7 mouse cellular contexts compared by ENCODE assay signal in genomic region chr15:102167620-102168021, GRCm38 (mm10). TPM values are rescaled to one million over a fixed set of nuclear protein-coding genes. Genes with fewer than 3 reads are reported as not detected.
A peak's percentile ranks its signal among the peaks of the same experiment; 100 is the strongest.
DNase-seq lines count a peak whose midpoint lies in the region; ATAC-seq and TF ChIP-seq lines count a peak whose summit lies in the region.

No protein-coding gene starts in this region.

- intact Hi-C loops in left cerebral cortex, postnatal 4 days (cut with DNase I) = no loop called here

- ATAC-seq in liver, postnatal 0 days = 0 out of 2 replicates have a peak, but pooled peaks have one; percentile 35
- ATAC-seq in liver, embryonic 11.5 days (replicated peaks; ENCODE audit: low FRiP score) = no peak
- peak; percentile 55; the same call in 1 of the 2 replicates for ATAC-seq in stomach, embryonic 15.5 days (ENCODE audit: insufficient read depth, low FRiP score, low read depth)

- no peaks in the 10 kb centered on the region for H3K9me3 ChIP-seq in liver, postnatal 0 days (ENCODE audit: low read length)
- no peaks in the 10 kb centered on the region for H3K9me3 ChIP-seq in liver, embryonic 11.5 days (ENCODE audit: control insufficient read depth, low read length)
- H3K9me3 ChIP-seq in limb, embryonic 10.5 days (replicated peaks) = no peaks in the 10 kb centered on the region
- H3K9me3 ChIP-seq in stomach, embryonic 15.5 days = no peaks in the 10 kb centered on the region

- no peaks in the 10 kb centered on the region for H3K36me3 ChIP-seq in liver, postnatal 0 days (replicated peaks; ENCODE audit: insufficient read depth, low read length)
- no peaks in the 10 kb centered on the region for H3K36me3 ChIP-seq in liver, embryonic 11.5 days (ENCODE audit: control insufficient read depth, insufficient read depth, low read length)
- H3K36me3 ChIP-seq in limb, embryonic 10.5 days = no peaks in the 10 kb centered on the region
- no peaks in the 10 kb centered on the region for H3K36me3 ChIP-seq in stomach, embryonic 15.5 days

- H3K9ac ChIP-seq in liver, postnatal 0 days (replicated peaks) = no peak overlapping the region
- H3K9ac ChIP-seq in liver, embryonic 11.5 days (ENCODE audit: low read depth, low read length) = no peak overlapping the region
- H3K9ac ChIP-seq in stomach, embryonic 15.5 days = no peak overlapping the region

- no peaks in the 10 kb centered on the region for H3K27me3 ChIP-seq in liver, postnatal 0 days (ENCODE audit: insufficient read depth, low read length)
- no peaks in the 10 kb centered on the region for H3K27me3 ChIP-seq in liver, embryonic 11.5 days (replicated peaks; ENCODE audit: control insufficient read depth, insufficient read depth, low read length)
- no peaks in the 10 kb centered on the region for H3K27me3 ChIP-seq in limb, embryonic 10.5 days (ENCODE audit: low read depth, poor library complexity, severe bottlenecking)
- no peaks in the 10 kb centered on the region for H3K27me3 ChIP-seq in stomach, embryonic 15.5 days (replicated peaks)

- H3K4me2 ChIP-seq in liver, postnatal 0 days (ENCODE audit: low read depth, low read length) = no peak overlapping the region
- no peak overlapping the region for H3K4me2 ChIP-seq in liver, embryonic 11.5 days
- no peak overlapping the region for H3K4me2 ChIP-seq in stomach, embryonic 15.5 days

- H3K4me1 ChIP-seq in liver, postnatal 0 days (ENCODE audit: insufficient read depth) = no peaks in the 10 kb centered on the region
- H3K4me1 ChIP-seq in liver, embryonic 11.5 days (replicated peaks; ENCODE audit: control insufficient read depth, insufficient read depth, low read length) = no peaks in the 10 kb centered on the region
- peaks cover 36% of the 10 kb centered on the region for H3K4me1 ChIP-seq in limb, embryonic 10.5 days
- H3K4me1 ChIP-seq in stomach, embryonic 15.5 days = peaks cover 8% of the 10 kb centered on the region; the same call in 1 of the 2 replicates

- TF ChIP-seq CTCF in liver, postnatal 0 days (IDR thresholded peaks at IDR 0.05; ENCODE audit: low read depth) = no peak
- TF ChIP-seq CTCF in brain, embryonic 14.5 days (IDR thresholded peaks at IDR 0.05; ENCODE audit: borderline replicate concordance, extremely low read depth, insufficient read depth, insufficient read length) = no peak

- TF ChIP-seq POLR2A in brain, embryonic 14.5 days (IDR thresholded peaks at IDR 0.05; ENCODE audit: borderline replicate concordance, extremely low read depth, insufficient read depth, insufficient read length, poor library complexity, severe bottlenecking) = no peak

- H3K27ac ChIP-seq in liver, postnatal 0 days (ENCODE audit: low read depth) = no peak overlapping the region
- no peak overlapping the region for H3K27ac ChIP-seq in liver, embryonic 11.5 days (ENCODE audit: low read depth, low read length)
- H3K27ac ChIP-seq in limb, embryonic 10.5 days = peak overlapping the region; percentile 51
- peak overlapping the region; percentile 42; the same call in 1 of the 2 replicates for H3K27ac ChIP-seq in stomach, embryonic 15.5 days

- TF ChIP-seq EP300 in liver, postnatal 0 days (IDR thresholded peaks at IDR 0.05; ENCODE audit: low read depth) = no peak

- DNase-seq in liver, postnatal 0 days = no peak
- DNase-seq in liver, embryonic 11.5 days (ENCODE audit: low spot score) = no peak
- DNase-seq in brain, embryonic 14.5 days (ENCODE audit: low read depth) = peak; percentile 24
- no peak for DNase-seq in limb, embryonic 10.5 days (ENCODE audit: low spot score)
- no peak for DNase-seq in right cerebral cortex, adult 2 months (ENCODE audit: low spot score in 2 of 2)
- no peak for DNase-seq in left cerebral cortex, postnatal 4 days

- 57% methylated on average over 6 of the region's 6 CpGs for WGBS in liver, postnatal 0 days (ENCODE audit: insufficient replicate concordance)
- 53% methylated on average over 6 of the region's 6 CpGs for WGBS in liver, embryonic 11.5 days
- 42% methylated on average over 6 of the region's 6 CpGs for WGBS in limb, embryonic 10.5 days
- WGBS in stomach, embryonic 15.5 days = 28% methylated on average over 6 of the region's 6 CpGs

- no peak overlapping the region for H3K4me3 ChIP-seq in liver, postnatal 0 days (ENCODE audit: low read depth, low read length)
- no peak overlapping the region for H3K4me3 ChIP-seq in liver, embryonic 11.5 days (ENCODE audit: low read depth, low read length)
- H3K4me3 ChIP-seq in limb, embryonic 10.5 days = no peak overlapping the region
- no peak overlapping the region for H3K4me3 ChIP-seq in stomach, embryonic 15.5 days (replicated peaks)

RNA-seq across cellular contexts. Expression of gene Soat2, which starts 17.3 kb away (rescaled TPM):
- 10.9 and 13.6 TPM in 2 replicates for polyA plus RNA-seq in liver, postnatal 0 days (2015; fragmentation: Nextera tagmentation; extraction: Ambion mirVana)
- polyA plus RNA-seq in liver, embryonic 11.5 days (2014; fragmentation: Nextera tagmentation; extraction: Ambion mirVana) = 31.4 and 36.2 TPM in 2 replicates
- polyA plus RNA-seq in brain, embryonic 14.5 days (2012; rRNA removed) = 0.15 and 0.18 TPM in 2 replicates
- 0.06 and 0.24 TPM in 2 replicates for polyA plus RNA-seq in limb, embryonic 10.5 days (2016; fragmentation: Nextera tagmentation; extraction: Ambion mirVana)
- 5.9 and 6.2 TPM in 2 replicates for polyA plus RNA-seq in stomach, embryonic 15.5 days (2015; fragmentation: Nextera tagmentation; extraction: Ambion mirVana)
- total RNA-seq in left cerebral cortex, postnatal 4 days (2021) = not detected

RNA-seq across cellular contexts. Expression of gene Igfbp6, which starts 23.5 kb away (rescaled TPM):
- 4.8 and 5.9 TPM in 2 replicates for polyA plus RNA-seq in liver, postnatal 0 days (2015; fragmentation: Nextera tagmentation; extraction: Ambion mirVana)
- polyA plus RNA-seq in liver, embryonic 11.5 days (2014; fragmentation: Nextera tagmentation; extraction: Ambion mirVana) = 0.77 and 1.1 TPM in 2 replicates
- polyA plus RNA-seq in brain, embryonic 14.5 days (2012; rRNA removed) = 0.57 and 0.83 TPM in 2 replicates
- 0.23 and 0.46 TPM in 2 replicates for polyA plus RNA-seq in limb, embryonic 10.5 days (2016; fragmentation: Nextera tagmentation; extraction: Ambion mirVana)
- 13.2 and 18.2 TPM in 2 replicates for polyA plus RNA-seq in stomach, embryonic 15.5 days (2015; fragmentation: Nextera tagmentation; extraction: Ambion mirVana)
- 1 to 10 TPM; 1.6 to 2.0 TPM for total RNA-seq in left cerebral cortex, postnatal 4 days (2021)

RNA-seq across cellular contexts. Expression of gene Spryd3, which starts 31.6 kb away (rescaled TPM):
- 9.2 and 10.0 TPM in 2 replicates for polyA plus RNA-seq in liver, postnatal 0 days (2015; fragmentation: Nextera tagmentation; extraction: Ambion mirVana)
- 15.1 and 18.7 TPM in 2 replicates for polyA plus RNA-seq in liver, embryonic 11.5 days (2014; fragmentation: Nextera tagmentation; extraction: Ambion mirVana)
- polyA plus RNA-seq in brain, embryonic 14.5 days (2012; rRNA removed) = 63.8 and 64.6 TPM in 2 replicates
- 12.6 and 14.6 TPM in 2 replicates for polyA plus RNA-seq in limb, embryonic 10.5 days (2016; fragmentation: Nextera tagmentation; extraction: Ambion mirVana)
- 25.0 and 25.2 TPM in 2 replicates for polyA plus RNA-seq in stomach, embryonic 15.5 days (2015; fragmentation: Nextera tagmentation; extraction: Ambion mirVana)
- total RNA-seq in left cerebral cortex, postnatal 4 days (2021) = 100 to 1,000 TPM; 115 to 118 TPM

RNA-seq across cellular contexts. Expression of gene Zfp740, which starts 35.4 kb away (rescaled TPM):
- polyA plus RNA-seq in liver, postnatal 0 days (2015; fragmentation: Nextera tagmentation; extraction: Ambion mirVana) = 10.7 and 11.6 TPM in 2 replicates
- 38.1 and 38.3 TPM in 2 replicates for polyA plus RNA-seq in liver, embryonic 11.5 days (2014; fragmentation: Nextera tagmentation; extraction: Ambion mirVana)
- 91.1 and 96.5 TPM in 2 replicates for polyA plus RNA-seq in brain, embryonic 14.5 days (2012; rRNA removed)
- polyA plus RNA-seq in limb, embryonic 10.5 days (2016; fragmentation: Nextera tagmentation; extraction: Ambion mirVana) = 73.0 and 88.7 TPM in 2 replicates
- polyA plus RNA-seq in stomach, embryonic 15.5 days (2015; fragmentation: Nextera tagmentation; extraction: Ambion mirVana) = 44.5 and 52.7 TPM in 2 replicates
- total RNA-seq in left cerebral cortex, postnatal 4 days (2021) = 10 to 100 TPM; 70.3 to 70.6 TPM

RNA-seq across cellular contexts. Expression of gene Csad, which starts 36.9 kb away (rescaled TPM):
- 224 and 243 TPM in 2 replicates for polyA plus RNA-seq in liver, postnatal 0 days (2015; fragmentation: Nextera tagmentation; extraction: Ambion mirVana)
- polyA plus RNA-seq in liver, embryonic 11.5 days (2014; fragmentation: Nextera tagmentation; extraction: Ambion mirVana) = 33.3 and 35.1 TPM in 2 replicates
- polyA plus RNA-seq in brain, embryonic 14.5 days (2012; rRNA removed) = 45.4 and 50.8 TPM in 2 replicates
- 38.8 and 55.0 TPM in 2 replicates for polyA plus RNA-seq in limb, embryonic 10.5 days (2016; fragmentation: Nextera tagmentation; extraction: Ambion mirVana)
- polyA plus RNA-seq in stomach, embryonic 15.5 days (2015; fragmentation: Nextera tagmentation; extraction: Ambion mirVana) = 63.3 and 64.3 TPM in 2 replicates
- 10 to 100 TPM; 27.8 TPM for total RNA-seq in left cerebral cortex, postnatal 4 days (2021)

Comparison
In these comparisons a context has a peak if more than half of its experiments do, and no peak if none do; other contexts are left out.
1. H3K27ac ChIP-seq: peak in limb, embryonic 10.5 days (single experiment) and stomach, embryonic 15.5 days (single experiment); none in liver, postnatal 0 days (single experiment) and liver, embryonic 11.5 days (single experiment).